Mouse (Mus musculus) kidney, adult 2 months (tissue): ENCODE data around the gene Ifitm7. TPM values are rescaled to one million over a fixed set of nuclear protein-coding genes. Genes with fewer than 3 reads are reported as not detected.

Source experiments
- DNase-seq: peaks from one replicate; pipeline ENCODE4 v3.0.0; 2021
- H3K27ac ChIP-seq: fragments of 200-500 bp; 2 replicates; pipeline ENCODE4 v1.5.1; 2012; ENCODE audit warnings: low read depth, low read length, control low read depth, inconsistent platforms; ENCODE audit not compliant: insufficient read depth
- H3K27me3 ChIP-seq: fragments of 200-500 bp; replicated peaks from 2 replicates; pipeline ENCODE4 v1.6.1; 2012; ENCODE audit warnings: mild to moderate bottlenecking, moderate library complexity, low read length, inconsistent platforms; ENCODE audit not compliant: control insufficient read depth, insufficient read depth
- H3K36me3 ChIP-seq: fragments of 200-500 bp; 2 replicates; pipeline ENCODE4 v1.6.1; 2012; ENCODE audit warnings: mild to moderate bottlenecking, moderate library complexity, low read length, inconsistent platforms; ENCODE audit not compliant: control insufficient read depth, insufficient read depth
- H3K4me1 ChIP-seq: fragments of 200-500 bp; 2 replicates; pipeline ENCODE4 v1.6.1; 2011; ENCODE audit warnings: low read length; ENCODE audit not compliant: control insufficient read depth, insufficient read depth
- H3K4me3 ChIP-seq: fragments of 200-500 bp; 2 replicates; pipeline ENCODE4 v1.5.1; 2011; ENCODE audit warnings: mild to moderate bottlenecking, low read depth, low read length, control low read depth; ENCODE audit not compliant: insufficient read depth
- CTCF ChIP-seq: fragments of 200-500 bp; conservative IDR thresholded peaks from 2 replicates; pipeline ENCODE4 v1.5.1; 2011; ENCODE audit warnings: low read depth, mild to moderate bottlenecking, control low read depth, low read length, moderate library complexity, mixed read lengths; ENCODE audit not compliant: insufficient read depth, insufficient read length
- POLR2A ChIP-seq: fragments of 200-500 bp; IDR thresholded peaks from one replicate; pipeline ENCODE4 v1.6.1; 2011; ENCODE audit warnings: low read depth, low read length, control low read depth
- WGBS: fragments of 180-500 bp; shearing (Covaris S2); methylation state at CpG from one replicate; pipeline ENCODE4 v1.1.7; 2018; 5-methylcytosine and 5-hydroxymethylcytosine counted together
- polyA plus RNA-seq: library from polyadenylated mRNA; depleted of rRNA; stranded (reverse); fragments of >200 nt; gene quantifications from 2 replicates; pipeline ENCODE4 v1.2.3, GENCODE M21; 2012; rRNA removed

Gene Ifitm7
- polyA plus RNA-seq, result 0.09 and 0.20 TPM in 2 replicates

GRCm38 (mm10) chr16:13986574-13987478 is at the start of gene Ifitm7, which contains the start of gene 2900011O08Rik:
Gene Ifitm7, minus strand, starts transcription at chr16:13986888.
Gene 2900011O08Rik, plus strand, starts transcription at chr16:13986604.
- TF ChIP-seq CTCF (no peak), POLR2A (no peak)
- H3K27me3 ChIP-seq, result no peaks in the 10 kb centered on the region
- DNase-seq, result peak; percentile 22
- WGBS, result 3% methylated on average over 31 of the region's 31 CpGs
- no peaks in the 10 kb centered on the region for H3K4me1 ChIP-seq
- H3K36me3 ChIP-seq, result no peaks in the 10 kb centered on the region
- 0 out of 2 replicates have a peak within 1 kb of the TSS, but pooled peaks have one; percentile 14 for H3K4me3 ChIP-seq
- no peak within 1 kb of the TSS for H3K27ac ChIP-seq

GRCm38 (mm10) chr16:14033076-14033475 is 46.4 kb upstream of the Ifitm7 start:
- Histone ChIP-seq H3K4me1 (no peaks in the 10 kb centered on the region), H3K27me3 (no peaks in the 10 kb centered on the region), H3K4me3 (no peak overlapping the region), H3K36me3 (no peaks in the 10 kb centered on the region), H3K27ac (no peak overlapping the region)
- 76% methylated on average over 4 of the region's 4 CpGs for WGBS
- TF ChIP-seq CTCF, result no peak
- no peak for TF ChIP-seq POLR2A
- no peak for DNase-seq

- Histone ChIP-seq H3K36me3 (no peaks in the 10 kb centered on the region), H3K4me1 (no peaks in the 10 kb centered on the region), H3K27ac (no peak overlapping the region), H3K4me3 (no peak overlapping the region), H3K27me3 (no peaks in the 10 kb centered on the region)
- peak; percentile 44 for DNase-seq
- 71% methylated on average over 4 of the region's 4 CpGs for WGBS
- no peak for TF ChIP-seq POLR2A
- TF ChIP-seq CTCF, result peak; percentile 61
Observed at GRCm38 (mm10) chr16:14030650-14031049, 44.0 kb upstream of the Ifitm7 start.

GRCm38 (mm10) chr16:14029851-14030250 is 43.2 kb upstream of the Ifitm7 start:
- no peak overlapping the region for H3K27ac ChIP-seq
- no peaks in the 10 kb centered on the region for H3K36me3 ChIP-seq
- no peak overlapping the region for H3K4me3 ChIP-seq
- no peak for DNase-seq
- H3K27me3 ChIP-seq, result no peaks in the 10 kb centered on the region
- TF ChIP-seq CTCF (no peak), POLR2A (no peak)
- no peaks in the 10 kb centered on the region for H3K4me1 ChIP-seq
- WGBS, result 75% methylated on average over 2 of the region's 2 CpGs

GRCm38 (mm10) chr16:14029072-14029471 is 42.4 kb upstream of the Ifitm7 start:
- Histone ChIP-seq H3K4me1 (no peaks in the 10 kb centered on the region), H3K27ac (no peak overlapping the region), H3K36me3 (no peaks in the 10 kb centered on the region), H3K27me3 (no peaks in the 10 kb centered on the region), H3K4me3 (no peak overlapping the region)
- TF ChIP-seq POLR2A (no peak), CTCF (no peak)
- WGBS, result 59% methylated on average over 2 of the region's 2 CpGs
- no peak for DNase-seq

GRCm38 (mm10) chr16:14025091-14025990 is 38.7 kb upstream of the Ifitm7 start:
- Histone ChIP-seq H3K27ac (no peak overlapping the region), H3K4me3 (no peak overlapping the region), H3K36me3 (no peaks in the 10 kb centered on the region), H3K27me3 (no peaks in the 10 kb centered on the region), H3K4me1 (no peaks in the 10 kb centered on the region)
- TF ChIP-seq POLR2A (no peak), CTCF (no peak)
- no peak for DNase-seq
- 62% methylated on average over 2 of the region's 2 CpGs for WGBS
